Mouse (Mus musculus) liver, embryonic 13.5 days (tissue): ENCODE results near the gene Mapk8. TPM values are rescaled to one million over a fixed set of nuclear protein-coding genes. Genes with fewer than 3 reads are reported as not detected.

ENCODE experiments used
- polyA plus RNA-seq: library from polyadenylated mRNA; unstranded; fragments of >200 nt; fragmentation: Nextera tagmentation; extraction: Ambion mirVana; gene quantifications from 2 replicates; pipeline ENCODE4 v1.2.1, GENCODE M21; 2015

Mapk8 gene
- polyA plus RNA-seq, 1 experiment from 2014 or later = 4.4 TPM

Other genes with a start within 250 kb of the Mapk8 start
- 2.8 and 3.6 TPM in 2 replicates for gene Arhgap22, start 233.1 kb downstream of the Mapk8 start, polyA plus RNA-seq
- gene Frmpd2, start 24.5 kb upstream of the Mapk8 start, polyA plus RNA-seq = not detected in 2 replicates
- 0.08 and 0.09 TPM in 2 replicates for gene Ptpn20, start 142.0 kb upstream of the Mapk8 start, polyA plus RNA-seq